Mouse (Mus musculus) bone marrow macrophage, adult 2 months (primary cell): ENCODE results near the gene Ears2.

Experiments used
- CTCF ChIP-seq: IDR thresholded peaks from 2 replicates; pipeline ENCODE4 v1.5.1; 2012; ENCODE audit warnings: low read depth, mild to moderate bottlenecking, low read length, moderate library complexity
- POLR2A ChIP-seq: IDR thresholded peaks from 2 replicates; pipeline ENCODE4 v1.6.1; 2012; ENCODE audit warnings: mild to moderate bottlenecking, low read depth, low read length, borderline replicate concordance

DNA sequence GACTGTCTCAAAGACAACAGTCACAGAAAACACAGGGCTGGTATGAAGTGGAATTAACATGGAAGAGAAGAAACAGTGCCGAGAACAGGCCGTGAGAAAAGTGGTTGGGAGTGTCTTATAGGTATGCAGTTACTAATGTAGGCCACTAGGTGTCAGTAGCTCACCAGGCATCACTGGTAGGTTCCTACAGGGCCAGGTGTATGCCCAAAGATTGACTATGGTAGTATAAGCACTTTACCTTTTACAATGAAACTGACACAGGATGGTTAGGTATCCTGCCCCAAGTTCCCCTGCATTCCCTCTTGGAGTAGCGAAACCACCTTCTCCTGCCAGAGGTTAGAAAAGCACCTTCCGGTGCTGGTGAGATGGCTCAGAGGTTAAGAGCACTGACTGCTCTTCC is 32.2 kb upstream of the Ears2 start:
- TF ChIP-seq CTCF (0 out of 2 replicates have a peak, but pooled peaks have one; percentile 20), POLR2A (no peak)
